Comparison of ENCODE assay signal across 31 mouse cellular contexts in the genomic region with DNA sequence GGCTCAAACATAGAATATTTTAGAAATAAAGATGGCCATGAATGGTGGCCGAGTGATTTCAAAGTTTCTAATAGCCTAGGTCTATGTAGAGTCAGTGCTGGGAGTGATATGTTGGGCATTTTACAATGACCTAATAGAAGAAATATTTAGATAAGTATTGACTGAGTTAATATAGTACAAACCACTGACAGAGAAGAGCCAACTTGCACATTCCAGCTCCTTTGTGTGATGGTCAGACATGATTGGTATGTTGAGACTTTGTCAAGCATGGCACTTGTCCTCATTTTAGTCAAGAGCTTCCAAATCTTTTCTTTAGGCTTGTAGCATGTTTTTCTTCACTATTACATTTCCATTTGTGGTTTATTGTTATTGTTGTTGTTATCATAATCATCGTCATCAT.
"Had no signal": no experiment of that assay in that cellular context is flagged by ENCODE, and none has a peak within 500 bp of the region (broad histone marks: within the 10 kb centered on the region; RNA-seq: fewer than 3 reads in every experiment).

No protein-coding gene starts in this region.

- H3K4me2 ChIP-seq: limb, embryonic 12.5 days; limb, embryonic 13.5 days; limb, embryonic 15.5 days; liver, embryonic 11.5 days; liver, embryonic 12.5 days; liver, embryonic 13.5 days; liver, embryonic 15.5 days; lung, embryonic 14.5 days; lung, embryonic 15.5 days; midbrain, embryonic 12.5 days; midbrain, embryonic 13.5 days; midbrain, embryonic 15.5 days; neural tube, embryonic 12.5 days; neural tube, embryonic 13.5 days had no signal

- H3K9me3 ChIP-seq: limb, embryonic 10.5 days; limb, embryonic 12.5 days; limb, embryonic 13.5 days; limb, embryonic 15.5 days; liver, embryonic 12.5 days; liver, embryonic 13.5 days; liver, embryonic 15.5 days; lung, embryonic 15.5 days; megakaryocyte, embryonic 14.5 days; midbrain, embryonic 10.5 days; midbrain, embryonic 12.5 days; midbrain, embryonic 13.5 days; midbrain, embryonic 15.5 days; neural tube, embryonic 12.5 days; neural tube, embryonic 13.5 days had no signal

- ATAC-seq: liver, embryonic 12.5 days; liver, postnatal 0 days; lung, postnatal 0 days; midbrain, embryonic 13.5 days; midbrain, embryonic 15.5 days; midbrain, embryonic 16.5 days had no signal

- H3K4me3 ChIP-seq: left cerebral cortex, adult 2 months; limb, embryonic 10.5 days; limb, embryonic 12.5 days; limb, embryonic 13.5 days; limb, embryonic 15.5 days; liver, embryonic 12.5 days; liver, embryonic 13.5 days; liver, embryonic 15.5 days; lung, embryonic 15.5 days; megakaryocyte, embryonic 14.5 days; midbrain, embryonic 10.5 days; midbrain, embryonic 12.5 days; midbrain, embryonic 13.5 days; midbrain, embryonic 15.5 days; myocyte; neural tube, embryonic 12.5 days; neural tube, embryonic 13.5 days had no signal

- H3K27ac ChIP-seq: left cerebral cortex, adult 2 months; limb, embryonic 10.5 days; limb, embryonic 12.5 days; limb, embryonic 13.5 days; limb, embryonic 15.5 days; liver, embryonic 12.5 days; liver, embryonic 13.5 days; liver, embryonic 14.5 days; liver, embryonic 15.5 days; lung, embryonic 15.5 days; macrophage; midbrain, embryonic 10.5 days; midbrain, embryonic 12.5 days; midbrain, embryonic 13.5 days; midbrain, embryonic 15.5 days; neural tube, embryonic 12.5 days; neural tube, embryonic 13.5 days had no signal

- H3K4me1 ChIP-seq: limb, embryonic 10.5 days; limb, embryonic 12.5 days; limb, embryonic 13.5 days; limb, embryonic 15.5 days; liver, embryonic 12.5 days; liver, embryonic 13.5 days; liver, embryonic 15.5 days; lung, embryonic 15.5 days; megakaryocyte, embryonic 14.5 days; midbrain, embryonic 10.5 days; midbrain, embryonic 12.5 days; midbrain, embryonic 13.5 days; midbrain, embryonic 15.5 days; neural tube, embryonic 12.5 days; neural tube, embryonic 13.5 days had no signal

- DNase-seq: left cerebral cortex, postnatal 4 days; liver; liver, embryonic 13.5 days; liver, postnatal 0 days; lung, adult 18-20 months; lung, embryonic 14.5 days; lung, postnatal 10 days; lung, postnatal 14 days; lung, postnatal 4 days; midbrain, embryonic 14.5 days had no signal

- H3K9ac ChIP-seq: limb, embryonic 12.5 days; limb, embryonic 13.5 days; limb, embryonic 15.5 days; liver, embryonic 12.5 days; liver, embryonic 13.5 days; liver, embryonic 14.5 days; liver, embryonic 15.5 days; liver, postnatal 0 days; lung, embryonic 14.5 days; lung, embryonic 15.5 days; midbrain, embryonic 12.5 days; midbrain, embryonic 13.5 days; midbrain, embryonic 15.5 days; neural tube, embryonic 12.5 days; neural tube, embryonic 13.5 days had no signal

- H3K36me3 ChIP-seq: limb, embryonic 10.5 days; limb, embryonic 12.5 days; limb, embryonic 13.5 days; limb, embryonic 15.5 days; liver, embryonic 12.5 days; liver, embryonic 13.5 days; liver, embryonic 15.5 days; lung, embryonic 15.5 days; midbrain, embryonic 10.5 days; midbrain, embryonic 12.5 days; midbrain, embryonic 13.5 days; midbrain, embryonic 15.5 days; neural tube, embryonic 12.5 days; neural tube, embryonic 13.5 days had no signal

- H3K27me3 ChIP-seq: limb, embryonic 12.5 days; limb, embryonic 13.5 days; limb, embryonic 15.5 days; liver, embryonic 12.5 days; liver, embryonic 13.5 days; liver, embryonic 15.5 days; lung, embryonic 15.5 days; megakaryocyte, embryonic 14.5 days; midbrain, embryonic 12.5 days; midbrain, embryonic 13.5 days; midbrain, embryonic 15.5 days; neural tube, embryonic 12.5 days; neural tube, embryonic 13.5 days had no signal
